Mouse (Mus musculus) cerebellum, adult 2 months (tissue): ENCODE results near the gene Tnfaip2.

Experiments used
- CTCF ChIP-seq: fragments of 200-500 bp; IDR thresholded peaks from 2 replicates; pipeline ENCODE4 v1.5.1; 2011; ENCODE audit warnings: low read depth, mild to moderate bottlenecking, control low read depth, low read length, moderate library complexity, borderline replicate concordance; ENCODE audit not compliant: insufficient read depth
- POLR2A ChIP-seq: fragments of 200-500 bp; IDR thresholded peaks from 2 replicates; pipeline ENCODE4 v1.6.1; 2011; ENCODE audit warnings: low read length, control low read depth, borderline replicate concordance; ENCODE audit not compliant: insufficient read depth

- TF ChIP-seq CTCF (no peak), POLR2A (no peak)
These were observed 6.1 kb upstream of the Tnfaip2 start for GRCm38 (mm10) chr12:111436170-111436569.
